Mouse (Mus musculus) CD4-positive naive resting alpha-beta T cell, adult 76 days (primary cell): ENCODE measurements around the gene Olfr206. TPM values are rescaled to one million over a fixed set of nuclear protein-coding genes. Genes with fewer than 3 reads are reported as not detected.

Source experiments
- total RNA-seq: library from RNA; stranded (reverse); gene quantifications from one replicate; pipeline ENCODE4 v1.2.4, GENCODE M21; 2023

The Olfr206 gene
- total RNA-seq, result not detected

DNA sequence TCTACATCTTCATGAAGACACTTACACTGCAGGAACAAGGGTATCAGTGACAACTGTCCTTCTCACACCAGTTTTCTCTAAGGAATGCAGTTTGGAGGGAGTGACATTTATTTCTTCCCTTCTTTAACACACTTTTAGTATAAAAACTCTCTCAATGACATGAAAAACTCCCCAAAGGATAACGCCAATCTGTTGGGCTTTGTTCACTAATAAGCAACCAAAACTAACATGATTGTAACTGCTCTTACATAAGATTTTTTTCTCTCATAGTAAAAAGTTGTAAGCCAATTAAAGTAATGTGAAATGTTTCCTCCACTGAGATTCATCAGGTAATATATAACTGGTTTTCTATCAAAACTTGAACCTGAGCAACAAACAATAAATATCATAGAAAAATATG is at the start of gene Olfr206:
Gene Olfr206, minus strand, starts transcription at position 101 of the 400 bp plus-strand sequence.

DNA sequence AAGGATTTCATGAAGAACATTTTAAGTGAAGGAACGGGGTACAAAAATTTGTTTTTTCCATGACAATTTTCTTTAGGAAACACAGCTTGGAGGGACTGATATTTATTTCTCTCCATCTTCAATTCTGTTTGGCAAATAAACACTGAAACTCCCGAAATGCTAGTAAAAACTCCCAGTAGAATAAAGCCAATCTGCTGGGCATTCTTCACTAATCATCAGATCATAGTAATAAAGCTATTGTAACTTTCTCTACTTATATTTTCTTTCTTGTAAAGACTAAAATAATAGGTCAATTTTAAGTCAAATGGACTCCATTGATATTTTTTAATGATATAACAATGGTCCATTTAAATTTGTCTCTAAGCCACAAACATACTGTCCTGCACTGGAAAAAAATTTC is 14.8 kb upstream of the Olfr206 start, which contains the start of gene Olfr209:
Gene Olfr209, minus strand, starts transcription at position 101 of the 400 bp plus-strand sequence.

DNA sequence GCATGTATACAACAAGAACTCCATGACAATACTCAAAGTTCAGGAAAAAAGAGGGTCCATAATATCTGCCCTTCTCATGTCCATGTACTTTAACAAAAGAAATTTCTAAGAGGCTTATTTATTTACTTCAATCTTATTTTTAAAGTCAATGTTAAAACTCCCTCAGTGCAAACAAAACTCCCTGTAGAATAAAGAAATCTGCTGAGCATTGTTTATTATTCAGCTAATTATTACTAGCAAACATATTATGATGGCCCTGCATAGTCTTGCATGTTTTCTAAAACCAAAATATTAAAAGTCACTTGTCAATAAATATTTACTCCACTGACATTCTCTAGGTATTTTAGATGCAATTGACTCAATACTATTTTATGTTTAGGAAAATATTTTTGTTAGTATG is 18.0 kb downstream of the Olfr206 start, which contains the start of gene Olfr205:
Gene Olfr205, minus strand, starts transcription at position 101 of the 400 bp plus-strand sequence.

DNA sequence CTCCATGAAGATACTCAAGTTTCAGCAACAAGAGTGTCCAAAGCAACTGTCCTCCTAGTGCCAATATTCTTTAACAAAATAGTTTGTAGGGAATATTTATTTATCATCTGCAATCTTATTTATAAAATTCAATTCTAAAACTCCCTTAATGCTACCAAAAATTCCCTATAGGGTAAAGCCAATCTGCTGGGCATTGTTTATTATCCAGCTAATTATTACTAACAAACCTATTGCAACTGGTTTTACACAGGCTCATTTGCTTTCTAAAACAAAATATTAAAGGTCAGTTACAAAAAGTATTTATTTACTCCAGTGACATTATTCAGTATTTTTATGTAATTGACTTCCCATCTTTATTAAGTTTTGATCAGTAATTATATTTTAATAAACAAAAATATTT is 30.9 kb downstream of the Olfr206 start, which contains the start of gene Olfr204:
Gene Olfr204, minus strand, starts transcription at position 101 of the 400 bp plus-strand sequence.

DNA sequence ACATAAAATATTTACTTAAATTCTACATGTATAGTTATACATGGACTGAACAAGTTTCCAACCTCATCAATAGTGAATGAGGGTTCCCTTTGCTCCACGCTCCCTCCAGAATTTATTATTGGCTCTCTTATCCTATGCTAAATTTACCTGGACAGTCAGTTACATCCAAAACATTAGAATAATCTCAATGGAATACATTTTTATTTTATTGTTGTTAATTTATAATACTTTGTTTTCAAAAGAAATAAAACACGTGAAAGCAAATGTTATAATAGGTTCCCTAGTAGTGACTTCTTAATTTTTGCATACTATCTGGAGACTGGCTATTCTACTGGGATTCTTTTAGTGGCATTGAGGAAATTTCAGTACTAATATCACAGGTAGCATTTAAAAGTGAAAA is 50.5 kb downstream of the Olfr206 start, which contains the start of gene Olfr203:
Gene Olfr203, plus strand, starts transcription at position 301 of the 400 bp plus-strand sequence.

Other genes with a start within 250 kb of the Olfr206 start
- not detected for gene Olfr193, start 237.4 kb downstream of the Olfr206 start, total RNA-seq
- not detected for gene Olfr194, start 228.2 kb downstream of the Olfr206 start, total RNA-seq
- not detected for gene Olfr195, start 202.2 kb downstream of the Olfr206 start, total RNA-seq
- not detected for gene Olfr196, start 178.8 kb downstream of the Olfr206 start, total RNA-seq
- gene Olfr198, start 145.7 kb downstream of the Olfr206 start, total RNA-seq, result not detected
- not detected for gene Olfr199, start 129.5 kb downstream of the Olfr206 start, total RNA-seq
- not detected for gene Olfr201, start 76.6 kb downstream of the Olfr206 start, total RNA-seq
- gene Olfr202, start 62.5 kb downstream of the Olfr206 start, total RNA-seq, result not detected
- not detected for gene Olfr203, start 50.4 kb downstream of the Olfr206 start, total RNA-seq
- not detected for gene Olfr204, start 31.0 kb downstream of the Olfr206 start, total RNA-seq
- not detected for gene Olfr205, start 18.1 kb downstream of the Olfr206 start, total RNA-seq
- gene Olfr209, start 14.7 kb upstream of the Olfr206 start, total RNA-seq, result not detected
- gene Gabrr3, start 58.1 kb upstream of the Olfr206 start, total RNA-seq, result not detected
- 30.3 TPM for gene Riox2, start 122.5 kb upstream of the Olfr206 start, total RNA-seq